Mouse (Mus musculus): ENCODE results near the gene Vax1.

Vax1 gene

DNA sequence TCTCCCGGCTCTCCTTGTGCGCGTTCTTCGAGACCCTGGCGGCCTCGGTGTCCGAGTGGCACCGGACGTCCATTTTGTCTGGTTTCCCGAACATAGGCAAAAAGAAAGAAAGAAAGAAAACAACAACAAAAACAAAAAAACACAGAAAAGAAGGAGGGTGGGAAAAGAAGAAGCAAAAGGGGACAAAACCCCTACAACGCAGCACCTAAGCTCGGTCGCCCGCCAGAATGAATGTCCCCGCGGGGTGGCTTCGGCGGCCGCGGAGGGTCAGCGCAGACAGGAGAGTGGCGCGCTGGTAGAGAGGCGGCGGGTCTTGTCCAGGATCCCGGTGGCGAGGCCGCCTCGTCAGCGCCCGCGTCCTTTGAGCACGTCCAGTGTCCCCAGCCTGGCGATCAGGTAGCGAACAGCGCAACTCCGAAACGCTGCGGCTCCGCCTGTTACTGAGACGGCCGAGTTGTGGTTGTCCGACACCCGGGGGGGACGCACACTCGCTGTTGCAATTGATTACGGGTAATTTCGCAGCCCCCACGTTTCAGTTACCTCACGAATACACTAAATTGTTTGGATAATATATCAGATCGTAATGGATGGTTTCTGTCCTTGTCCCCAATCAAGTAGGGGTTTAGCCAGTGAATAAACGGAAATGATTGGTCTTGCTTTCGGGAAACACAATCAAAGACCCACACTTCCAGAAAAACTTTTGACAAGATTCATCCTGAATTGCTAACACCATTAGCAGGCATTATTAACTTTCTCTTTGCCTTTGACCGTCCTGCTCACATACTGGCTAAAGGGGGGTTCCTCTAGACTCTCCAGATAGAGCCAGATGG is at the start of gene Vax1:
Gene Vax1 (minus strand): TSS at position 121 of the 830 bp plus-strand sequence.
- no peak for DNase-seq (ENCODE audit: low read depth, low spot score)

GRCm38 (mm10) chr19:59218991-59219390 is 49.1 kb upstream of the Vax1 start, which contains the start of gene Kcnk18:
Gene Kcnk18, plus strand, starts transcription at chr19:59219214.
- no peak for DNase-seq (ENCODE audit: low read depth, low spot score)

DNA sequence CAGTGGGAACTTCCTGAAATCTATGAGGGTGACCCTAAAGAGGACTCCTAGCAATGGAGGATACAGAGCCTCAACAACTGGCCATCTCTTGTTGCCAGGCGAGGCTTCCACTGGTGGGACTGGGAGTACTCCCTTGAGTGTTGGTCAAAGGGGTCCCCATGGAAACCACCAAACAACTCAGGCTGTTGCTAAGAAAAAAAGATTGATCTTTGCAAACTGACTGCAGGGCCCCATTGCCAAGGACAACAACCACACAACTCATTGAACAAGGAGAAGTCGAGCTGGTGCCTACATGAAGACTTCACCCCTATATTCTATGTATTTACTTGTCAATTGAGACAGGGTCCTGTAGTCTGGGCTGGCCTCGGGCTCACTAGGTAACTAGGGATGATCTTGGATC is 47.0 kb upstream of the Vax1 start:
- no peak for DNase-seq (ENCODE audit: low read depth, low spot score)

GRCm38 (mm10) chr19:59208986-59209385 is 39.1 kb upstream of the Vax1 start:
- DNase-seq (ENCODE audit: low read depth, low spot score), result no peak

DNA sequence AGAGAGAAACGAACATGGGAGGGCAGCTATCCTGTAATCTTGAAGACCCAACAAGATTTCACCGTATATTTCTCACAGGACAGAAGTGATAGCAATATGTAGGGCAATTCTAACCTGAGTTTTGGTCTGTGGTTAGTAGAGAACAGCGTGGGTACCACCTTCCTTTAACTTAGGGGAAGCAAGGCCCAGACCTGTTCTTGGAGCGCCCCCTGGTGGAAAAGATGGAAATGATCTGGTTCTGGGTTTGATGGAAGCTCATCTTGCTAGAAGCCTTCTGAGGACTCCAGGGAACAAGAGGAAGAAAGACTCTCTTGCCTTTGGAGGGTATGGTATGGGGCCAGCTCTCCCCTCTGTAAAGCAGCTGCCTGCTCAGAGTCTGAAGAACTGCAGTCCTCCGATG is 38.6 kb upstream of the Vax1 start:
- peak; percentile 83 for DNase-seq (ENCODE audit: low read depth, low spot score)

GRCm38 (mm10) chr19:59198161-59198560 is 28.3 kb upstream of the Vax1 start:
- DNase-seq (ENCODE audit: low read depth, low spot score), result peak; percentile 64

- DNase-seq (ENCODE audit: low read depth, low spot score), result peak; percentile 23
Measured at GRCm38 (mm10) chr19:59196111-59196666, 26.3 kb upstream of the Vax1 start.

- no peak for DNase-seq (ENCODE audit: low read depth, low spot score)
Measured at GRCm38 (mm10) chr19:59195181-59195770, 25.4 kb upstream of the Vax1 start.

- no peak for DNase-seq (ENCODE audit: low read depth, low spot score)
Measured at GRCm38 (mm10) chr19:59193986-59194820, 24.3 kb upstream of the Vax1 start.

GRCm38 (mm10) chr19:59193456-59193855 is 23.6 kb upstream of the Vax1 start:
- DNase-seq (ENCODE audit: low read depth, low spot score), result no peak

GRCm38 (mm10) chr19:59192491-59192890 is 22.6 kb upstream of the Vax1 start:
- no peak for DNase-seq (ENCODE audit: low read depth, low spot score)

- DNase-seq (ENCODE audit: low read depth, low spot score), result no peak
Measured at GRCm38 (mm10) chr19:59191123-59191505, 21.3 kb upstream of the Vax1 start.

DNA sequence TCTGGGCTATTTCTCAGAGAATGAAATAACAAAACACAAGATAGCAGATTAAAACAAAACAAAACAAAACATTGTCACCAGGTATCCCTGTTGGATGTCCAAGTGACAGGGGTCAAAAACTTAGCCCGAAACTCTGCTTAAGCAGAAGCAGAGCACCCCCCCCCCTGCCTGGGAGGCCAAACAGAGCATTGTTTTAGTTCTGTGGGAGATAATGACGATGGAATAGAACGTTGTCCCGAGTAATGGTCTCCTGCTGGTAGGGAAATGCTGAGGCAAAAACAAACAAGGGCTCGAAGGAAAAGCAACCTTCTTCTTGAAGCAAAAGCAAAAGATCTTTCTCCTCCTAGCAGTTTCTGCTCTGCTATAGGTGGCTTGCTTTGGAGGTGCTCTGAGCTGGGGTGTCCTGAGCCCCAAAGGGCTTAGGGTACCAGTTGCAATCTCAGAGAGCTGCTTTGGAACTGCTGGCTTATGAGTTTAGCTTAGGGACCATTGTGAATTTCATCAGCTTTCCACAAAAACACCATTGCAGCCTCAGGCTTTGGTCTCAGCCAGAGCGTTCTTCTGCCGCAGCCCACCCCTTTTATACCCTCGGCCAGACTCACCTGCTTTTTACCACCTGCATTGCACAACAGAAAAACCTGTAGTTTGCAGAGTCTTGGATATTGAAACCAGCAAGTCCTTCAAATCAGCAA is 20.7 kb upstream of the Vax1 start:
- DNase-seq (ENCODE audit: low read depth, low spot score), result no peak

- DNase-seq (ENCODE audit: low read depth, low spot score), result no peak
Measured at GRCm38 (mm10) chr19:59188981-59189380, 19.1 kb upstream of the Vax1 start.

DNA sequence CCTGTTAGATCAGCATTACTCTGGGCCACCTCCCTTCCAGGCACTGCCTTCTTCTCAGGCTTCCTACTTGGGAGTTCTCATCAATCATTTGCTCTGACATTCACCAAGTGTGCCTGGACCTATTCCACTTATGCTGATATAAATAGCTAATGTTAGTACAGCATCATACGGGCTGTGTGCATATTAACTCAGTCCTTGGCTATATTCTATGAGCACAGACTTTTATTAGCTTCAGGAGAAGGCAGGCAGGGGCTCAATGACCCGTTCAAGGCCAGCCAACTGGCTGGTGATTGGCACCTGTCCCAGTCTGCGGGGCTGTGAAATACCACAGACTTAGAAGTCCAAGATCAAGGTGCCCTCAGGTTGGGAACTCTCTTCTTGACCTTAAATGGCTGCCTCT is 14.1 kb upstream of the Vax1 start:
- no peak for DNase-seq (ENCODE audit: low read depth, low spot score)

DNA sequence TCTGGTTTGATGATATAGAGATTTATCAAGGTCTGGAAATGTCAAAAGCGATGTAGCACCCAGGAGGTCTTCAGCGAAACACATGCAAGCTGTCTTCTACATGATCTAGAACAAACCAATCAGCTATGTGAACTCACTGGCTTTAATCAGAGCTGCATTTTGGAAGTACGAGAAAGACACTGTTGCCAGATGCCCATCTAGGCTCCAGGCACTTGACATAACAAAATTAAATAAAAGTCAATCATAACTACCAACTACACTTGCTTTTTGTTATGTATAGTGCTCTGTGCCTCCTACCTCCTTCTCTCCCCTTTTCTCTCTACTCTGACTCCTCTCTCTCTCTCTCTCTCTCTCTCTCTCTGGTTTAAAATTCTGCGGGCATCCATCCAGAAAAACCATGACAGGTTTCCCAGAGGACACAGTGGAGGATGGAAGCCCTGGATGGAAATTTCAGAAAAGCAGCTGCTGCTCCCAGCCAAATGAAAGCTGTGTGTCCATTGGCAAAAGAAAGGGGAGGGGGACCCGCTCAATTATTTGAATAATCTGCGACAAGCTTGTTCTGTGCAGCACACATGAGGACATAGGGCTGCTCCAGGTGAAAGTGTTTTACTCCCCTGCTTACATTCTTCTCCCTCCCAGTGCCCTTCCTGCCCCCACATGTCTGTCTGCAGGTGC is 3.6 kb upstream of the Vax1 start:
- no peak for DNase-seq (ENCODE audit: low read depth, low spot score)

GRCm38 (mm10) chr19:59172781-59173180 is 2.9 kb upstream of the Vax1 start:
- no peak for DNase-seq (ENCODE audit: low read depth, low spot score)

DNA sequence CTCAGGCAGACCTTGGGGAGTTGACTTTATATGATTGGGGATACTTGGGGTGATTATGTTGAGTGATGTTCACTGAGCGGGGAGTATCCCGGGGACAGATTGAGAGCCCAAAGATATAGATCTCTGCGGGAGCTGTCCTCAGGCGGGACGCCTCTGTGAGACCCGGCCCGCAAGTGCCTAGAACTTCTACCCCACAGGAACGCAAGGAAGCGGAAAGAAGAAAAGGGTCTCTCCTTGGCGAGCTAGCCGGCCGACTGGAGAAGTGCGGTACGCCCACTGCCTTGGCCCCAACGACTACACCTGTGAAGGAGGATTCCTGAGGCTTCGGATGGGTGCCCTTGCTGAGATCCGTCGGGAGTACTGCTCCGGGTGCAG is 2.0 kb upstream of the Vax1 start:
- DNase-seq (ENCODE audit: low read depth, low spot score), result no peak

DNA sequence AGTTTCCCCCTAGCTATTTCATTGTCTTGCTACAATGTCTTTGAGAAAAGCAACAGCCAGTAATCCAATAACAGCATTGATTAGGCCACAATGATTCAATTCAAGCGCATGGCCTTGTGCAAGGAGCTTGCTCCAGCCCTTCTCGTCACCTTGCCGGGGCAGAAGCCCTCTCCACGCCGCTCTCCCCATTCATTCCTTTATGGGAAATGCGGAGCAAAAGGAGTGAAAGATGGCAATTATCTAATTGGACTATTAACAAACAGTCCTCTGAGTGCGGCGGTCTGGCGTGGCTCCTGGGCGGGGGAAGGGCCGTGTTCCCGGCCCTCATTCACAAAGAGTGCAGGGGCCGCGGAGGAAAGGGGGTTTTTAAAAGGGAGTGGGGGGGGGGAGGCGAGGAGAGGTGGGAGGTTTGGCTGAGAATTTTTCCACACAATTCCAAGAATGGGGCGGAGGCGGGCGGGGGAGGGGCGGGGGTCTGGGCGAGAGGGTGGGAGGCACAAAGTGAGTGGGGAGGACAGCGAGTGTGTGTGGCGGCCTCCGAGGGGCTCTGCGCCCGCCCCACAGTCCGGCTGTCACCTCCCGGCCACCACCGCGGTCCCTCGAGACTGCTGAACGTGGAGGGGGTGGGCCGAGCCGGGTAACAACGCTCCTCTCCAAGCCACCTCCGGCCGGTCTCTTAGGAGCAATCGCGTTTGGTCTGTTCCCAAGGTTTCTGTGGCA is 1.5 kb upstream of the Vax1 start:
- DNase-seq (ENCODE audit: low read depth, low spot score), result no peak

DNA sequence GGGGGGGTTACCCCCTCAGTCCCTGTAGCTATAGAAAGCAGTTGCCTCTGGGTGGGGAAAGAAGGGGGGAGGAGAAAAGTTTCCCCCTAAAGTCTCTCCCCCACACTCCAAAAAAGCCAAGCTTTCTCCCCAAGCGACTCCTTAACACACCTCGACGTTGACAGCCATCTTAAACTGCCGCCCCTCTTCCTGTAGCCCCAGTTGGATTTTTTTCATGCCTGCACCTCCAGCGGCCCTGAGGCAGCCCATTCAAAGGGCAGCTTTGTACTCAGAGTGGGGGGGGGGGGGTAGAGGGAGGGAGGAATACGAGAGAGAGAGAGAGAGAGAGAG is 875 bp upstream of the Vax1 start:
- no peak for DNase-seq (ENCODE audit: low read depth, low spot score)
